Mouse (Mus musculus) thymus, adult 2 months (tissue): Measurements from ENCODE around the gene 4930442H23Rik.

Experiments used
- CTCF ChIP-seq: fragments of 200-500 bp; IDR thresholded peaks from 2 replicates; pipeline ENCODE4 v1.5.1; 2012; ENCODE audit warnings: mild to moderate bottlenecking, control low read depth, low read length, moderate library complexity, borderline replicate concordance; ENCODE audit not compliant: control insufficient read depth, poor library complexity, insufficient read depth; ENCODE audit errors: extremely low read depth
- POLR2A ChIP-seq: fragments of 200-500 bp; IDR thresholded peaks from 2 replicates; pipeline ENCODE4 v1.6.1; 2012; ENCODE audit warnings: mild to moderate bottlenecking, low read length, control low read depth, moderate library complexity; ENCODE audit not compliant: control insufficient read depth, poor library complexity, insufficient read depth; ENCODE audit errors: extremely low read depth

GRCm38 (mm10) chr10:81177958-81178712 lies 5.5 kb downstream of the 4930442H23Rik start:
- TF ChIP-seq CTCF (no peak), POLR2A (no peak)
